Mouse (Mus musculus): ENCODE results near the gene Fam71e2. TPM values are rescaled to one million over a fixed set of nuclear protein-coding genes. Genes with fewer than 3 reads are reported as not detected.

Gene Fam71e2
- polyA plus RNA-seq, 1 experiment, result not detected

- peaks cover 26% of the 10 kb centered on the region for H3K4me1 ChIP-seq (ENCODE audit: control insufficient read depth, insufficient read depth, low read length)
- TF ChIP-seq CTCF (IDR thresholded peaks at IDR 0.05; ENCODE audit: insufficient read depth, low read depth, low read length) (no peak), POLR2A (IDR thresholded peaks at IDR 0.05; ENCODE audit: insufficient read depth, low read depth, low read length) (no peak)
- 79% methylated on average over 21 of the region's 21 CpGs for WGBS
- H3K27ac ChIP-seq (ENCODE audit: insufficient read depth, low read depth, low read length), result peak overlapping the region; percentile 95; the same call in 1 of the 2 replicates
- H3K4me3 ChIP-seq (ENCODE audit: insufficient read depth, low read depth, low read length), result no peak overlapping the region
These were observed 29.2 kb downstream of the Fam71e2 start for GRCm38 (mm10) chr7:4741672-4742481.

- Histone ChIP-seq H3K4me1 (ENCODE audit: control insufficient read depth, insufficient read depth, low read length) (peaks cover 26% of the 10 kb centered on the region), H3K4me3 (ENCODE audit: insufficient read depth, low read depth, low read length) (peak overlapping the region; percentile 82), H3K27ac (ENCODE audit: insufficient read depth, low read depth, low read length) (peak overlapping the region; percentile 95; the same call in 1 of the 2 replicates)
- no peak for TF ChIP-seq POLR2A (IDR thresholded peaks at IDR 0.05; ENCODE audit: insufficient read depth, low read depth, low read length)
- no peak for TF ChIP-seq CTCF (IDR thresholded peaks at IDR 0.05; ENCODE audit: insufficient read depth, low read depth, low read length)
- WGBS, result 9% methylated on average over 4 of the region's 4 CpGs
These were observed 30.0 kb downstream of the Fam71e2 start for GRCm38 (mm10) chr7:4741151-4741550.

- WGBS, result under 1% methylated on average over 14 of the region's 14 CpGs
- Histone ChIP-seq H3K27ac (ENCODE audit: insufficient read depth, low read depth, low read length) (peak overlapping the region; percentile 95), H3K4me1 (ENCODE audit: control insufficient read depth, insufficient read depth, low read length) (peaks cover 26% of the 10 kb centered on the region), H3K4me3 (ENCODE audit: insufficient read depth, low read depth, low read length) (peak overlapping the region; percentile 82)
- TF ChIP-seq CTCF (IDR thresholded peaks at IDR 0.05; ENCODE audit: insufficient read depth, low read depth, low read length) (no peak), POLR2A (IDR thresholded peaks at IDR 0.05; ENCODE audit: insufficient read depth, low read depth, low read length) (no peak)
These were observed 30.8 kb downstream of the Fam71e2 start for GRCm38 (mm10) chr7:4740309-4740727.

DNA sequence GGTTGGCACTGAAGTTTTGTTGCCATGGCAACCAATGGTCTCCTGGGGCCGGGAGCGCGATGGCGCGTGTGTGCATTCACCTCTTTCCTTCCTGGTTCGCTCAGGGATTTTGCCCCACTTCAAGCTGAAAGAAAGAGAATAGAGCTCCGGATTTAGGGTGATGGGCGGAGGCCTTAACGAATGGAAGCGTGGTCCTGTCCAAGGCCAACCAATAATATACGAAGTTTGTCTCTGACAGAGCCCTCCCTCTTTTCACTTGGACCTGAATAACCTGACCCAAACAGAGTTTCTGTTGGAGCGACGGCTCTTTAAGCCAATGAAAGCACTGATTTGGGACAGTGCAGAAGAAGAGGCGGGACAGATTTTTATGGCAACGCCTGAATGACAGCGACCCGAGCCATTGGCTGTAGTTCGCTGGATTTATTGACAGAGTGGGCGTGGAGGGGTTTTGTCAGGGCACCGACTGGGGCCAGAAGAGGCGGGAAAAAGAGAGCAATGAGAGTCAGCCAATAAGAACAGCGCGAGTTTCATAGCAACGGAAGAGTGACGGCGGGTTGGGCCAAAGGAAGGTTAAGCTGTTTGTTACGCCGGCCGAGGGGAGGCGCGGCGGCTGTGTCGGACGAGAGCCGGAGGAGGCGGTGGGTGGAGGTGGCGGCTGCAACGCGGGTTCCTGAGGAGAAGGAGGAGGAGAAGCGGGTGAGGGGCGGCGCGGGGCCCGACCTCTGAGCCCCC is 31.4 kb downstream of the Fam71e2 start, which contains the start of gene Kmt5c:
Gene Kmt5c (plus strand): TSS at position 572 of the 732 bp plus-strand sequence.
- WGBS, result 0% methylated on average over 38 of the region's 44 CpGs
- H3K27ac ChIP-seq (ENCODE audit: insufficient read depth, low read depth, low read length), result peak within 1 kb of the TSS; percentile 95
- peak; percentile 81 for TF ChIP-seq POLR2A (IDR thresholded peaks at IDR 0.05; ENCODE audit: insufficient read depth, low read depth, low read length)
- no peak for TF ChIP-seq CTCF (IDR thresholded peaks at IDR 0.05; ENCODE audit: insufficient read depth, low read depth, low read length)

GRCm38 (mm10) chr7:4739041-4739543 is 32.0 kb downstream of the Fam71e2 start:
- peak overlapping the region; percentile 38; the same call in 1 of the 2 replicates for H3K27ac ChIP-seq (ENCODE audit: insufficient read depth, low read depth, low read length)
- peaks cover 26% of the 10 kb centered on the region for H3K4me1 ChIP-seq (ENCODE audit: control insufficient read depth, insufficient read depth, low read length)
- 37% methylated on average over 10 of the region's 10 CpGs for WGBS
- TF ChIP-seq POLR2A (IDR thresholded peaks at IDR 0.05; ENCODE audit: insufficient read depth, low read depth, low read length) (no peak), CTCF (IDR thresholded peaks at IDR 0.05; ENCODE audit: insufficient read depth, low read depth, low read length) (no peak)
- peak overlapping the region; percentile 37 for H3K4me3 ChIP-seq (ENCODE audit: insufficient read depth, low read depth, low read length)

More for the DNA sequence above, 31.4 kb downstream of the Fam71e2 start, which contains the start of gene Kmt5c:
- peak within 1 kb of the TSS; percentile 82 for H3K4me3 ChIP-seq (ENCODE audit: insufficient read depth, low read depth, low read length)
- H3K4me1 ChIP-seq (ENCODE audit: control insufficient read depth, insufficient read depth, low read length), result peaks cover 26% of the 10 kb centered on the region

GRCm38 (mm10) chr7:4732968-4733392 is 38.1 kb downstream of the Fam71e2 start:
- no peak overlapping the region for H3K27ac ChIP-seq (ENCODE audit: insufficient read depth, low read depth, low read length)
- no peaks in the 10 kb centered on the region for H3K4me1 ChIP-seq (ENCODE audit: control insufficient read depth, insufficient read depth, low read length)
- WGBS, result 68% methylated on average over 6 of the region's 6 CpGs
- H3K4me3 ChIP-seq (ENCODE audit: insufficient read depth, low read depth, low read length), result no peak overlapping the region
- TF ChIP-seq POLR2A (IDR thresholded peaks at IDR 0.05; ENCODE audit: insufficient read depth, low read depth, low read length), result no peak
- TF ChIP-seq CTCF (IDR thresholded peaks at IDR 0.05; ENCODE audit: insufficient read depth, low read depth, low read length), result no peak

DNA sequence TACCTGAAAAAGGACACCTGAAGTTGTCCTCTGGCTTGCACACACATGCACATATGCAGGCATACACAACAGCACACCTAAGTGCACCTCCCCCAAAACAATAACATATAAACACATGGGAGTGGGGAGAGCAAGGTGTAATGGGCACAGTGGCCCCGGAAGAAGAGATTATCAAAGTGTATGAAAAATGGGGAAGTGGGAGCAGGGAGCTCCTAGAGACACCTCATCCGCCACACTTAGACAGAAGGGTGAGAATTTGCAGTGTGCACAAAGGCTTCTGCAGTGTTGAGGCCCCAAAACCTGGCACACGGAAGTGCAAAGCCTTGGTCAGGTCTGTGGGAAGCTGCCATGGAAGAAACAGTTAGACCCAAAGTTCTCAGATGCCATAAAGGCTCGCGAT is 40.0 kb downstream of the Fam71e2 start:
- H3K4me1 ChIP-seq (ENCODE audit: control insufficient read depth, insufficient read depth, low read length), result no peaks in the 10 kb centered on the region
- TF ChIP-seq POLR2A (IDR thresholded peaks at IDR 0.05; ENCODE audit: insufficient read depth, low read depth, low read length) (no peak), CTCF (IDR thresholded peaks at IDR 0.05; ENCODE audit: insufficient read depth, low read depth, low read length) (no peak)
- no peak overlapping the region for H3K27ac ChIP-seq (ENCODE audit: insufficient read depth, low read depth, low read length)
- no peak overlapping the region for H3K4me3 ChIP-seq (ENCODE audit: insufficient read depth, low read depth, low read length)
- WGBS, result 80% methylated on average over 5 of the region's 5 CpGs

- Histone ChIP-seq H3K4me1 (ENCODE audit: control insufficient read depth, insufficient read depth, low read length) (no peaks in the 10 kb centered on the region; the same call in 1 of the 2 replicates), H3K4me3 (ENCODE audit: insufficient read depth, low read depth, low read length) (no peak within 1 kb of the TSS), H3K27ac (ENCODE audit: insufficient read depth, low read depth, low read length) (no peak within 1 kb of the TSS)
- TF ChIP-seq POLR2A (IDR thresholded peaks at IDR 0.05; ENCODE audit: insufficient read depth, low read depth, low read length) (no peak), CTCF (IDR thresholded peaks at IDR 0.05; ENCODE audit: insufficient read depth, low read depth, low read length) (no peak)
- WGBS, result 86% methylated on average over 7 of the region's 7 CpGs
These were observed 45.9 kb downstream of the Fam71e2 start, which contains the start of gene Tmem150b for GRCm38 (mm10) chr7:4725169-4725568. TSS of gene Tmem150b (minus strand) at chr7:4725249.

All from olfactory bulb, adult 2 months (tissue).